Mouse (Mus musculus): ENCODE results near the gene Ccsap. TPM values are rescaled to one million over a fixed set of nuclear protein-coding genes. Genes with fewer than 3 reads are reported as not detected.

Gene Ccsap
- polyA plus RNA-seq, 1 experiment, result 3.3 TPM

GRCm38 (mm10) chr8:123844341-123844740 is 15.7 kb downstream of the Ccsap start:
- Histone ChIP-seq H3K36me3 (ENCODE audit: control insufficient read depth, insufficient read depth) (peaks cover 10% of the 10 kb centered on the region), H3ac (ENCODE audit: control insufficient read depth, insufficient read length, low read depth) (no peak overlapping the region), H3K79me2 (ENCODE audit: control insufficient read depth, insufficient read depth) (no peaks in the 10 kb centered on the region), H3K27me3 (ENCODE audit: control insufficient read depth, insufficient read depth, insufficient read length) (no peaks in the 10 kb centered on the region), H3K79me3 (ENCODE audit: low read depth) (no peaks in the 10 kb centered on the region), H3K4me3 (ENCODE audit: insufficient read depth, poor library complexity, severe bottlenecking) (no peak overlapping the region)
- no peak for TF ChIP-seq FOSL1 (IDR thresholded peaks at IDR 0.05; ENCODE audit: insufficient read depth, low read length, poor library complexity, severe bottlenecking)
- no peak for TF ChIP-seq MAX (IDR thresholded peaks at IDR 0.05)
- TF ChIP-seq CTCF (IDR thresholded peaks at IDR 0.05; ENCODE audit: control insufficient read depth, insufficient read depth, insufficient read length), result no peak
- no peak for TF ChIP-seq CEBPB (IDR thresholded peaks at IDR 0.05; ENCODE audit: low read depth)
- no peak for TF ChIP-seq MYOG (IDR thresholded peaks at IDR 0.05; ENCODE audit: control insufficient read depth, extremely low read depth, insufficient read length)
- no peak for TF ChIP-seq MYOD1 (IDR thresholded peaks at IDR 0.05; ENCODE audit: control insufficient read depth, insufficient read length, low read depth)
- TF ChIP-seq USF1 (IDR thresholded peaks at IDR 0.05; ENCODE audit: low read depth), result no peak

GRCm38 (mm10) chr8:123842086-123842485 is 17.9 kb downstream of the Ccsap start:
- Histone ChIP-seq H3K79me3 (ENCODE audit: low read depth) (no peaks in the 10 kb centered on the region), H3K27me3 (ENCODE audit: control insufficient read depth, insufficient read depth, insufficient read length) (no peaks in the 10 kb centered on the region), H3ac (ENCODE audit: control insufficient read depth, insufficient read length, low read depth) (no peak overlapping the region), H3K36me3 (ENCODE audit: control insufficient read depth, insufficient read depth) (peaks cover 10% of the 10 kb centered on the region), H3K79me2 (ENCODE audit: control insufficient read depth, insufficient read depth) (no peaks in the 10 kb centered on the region), H3K4me3 (ENCODE audit: insufficient read depth, poor library complexity, severe bottlenecking) (no peak overlapping the region)
- no peak for TF ChIP-seq CTCF (IDR thresholded peaks at IDR 0.05; ENCODE audit: control insufficient read depth, insufficient read depth, insufficient read length)
- TF ChIP-seq MYOD1 (IDR thresholded peaks at IDR 0.05; ENCODE audit: control insufficient read depth, insufficient read length, low read depth), result no peak
- TF ChIP-seq USF1 (IDR thresholded peaks at IDR 0.05; ENCODE audit: low read depth), result no peak
- TF ChIP-seq MYOG (IDR thresholded peaks at IDR 0.05; ENCODE audit: control insufficient read depth, extremely low read depth, insufficient read length), result no peak
- TF ChIP-seq CEBPB (IDR thresholded peaks at IDR 0.05; ENCODE audit: low read depth), result no peak
- TF ChIP-seq MAX (IDR thresholded peaks at IDR 0.05), result no peak
- TF ChIP-seq FOSL1 (IDR thresholded peaks at IDR 0.05; ENCODE audit: insufficient read depth, low read length, poor library complexity, severe bottlenecking), result no peak

GRCm38 (mm10) chr8:123840578-123841345 is 19.2 kb downstream of the Ccsap start:
- peaks cover 10% of the 10 kb centered on the region for H3K36me3 ChIP-seq (ENCODE audit: control insufficient read depth, insufficient read depth)
- no peak overlapping the region for H3ac ChIP-seq (ENCODE audit: control insufficient read depth, insufficient read length, low read depth)
- H3K79me2 ChIP-seq (ENCODE audit: control insufficient read depth, insufficient read depth), result no peaks in the 10 kb centered on the region
- H3K4me3 ChIP-seq (ENCODE audit: insufficient read depth, poor library complexity, severe bottlenecking), result no peak overlapping the region
- peak; percentile 68 for TF ChIP-seq CEBPB (IDR thresholded peaks at IDR 0.05; ENCODE audit: low read depth)
- TF ChIP-seq FOSL1 (IDR thresholded peaks at IDR 0.05; ENCODE audit: insufficient read depth, low read length, poor library complexity, severe bottlenecking), result no peak
- H3K79me3 ChIP-seq (ENCODE audit: low read depth), result no peaks in the 10 kb centered on the region
- no peaks in the 10 kb centered on the region for H3K27me3 ChIP-seq (ENCODE audit: control insufficient read depth, insufficient read depth, insufficient read length)

GRCm38 (mm10) chr8:123838496-123838895 is 21.5 kb downstream of the Ccsap start:
- no peak for TF ChIP-seq MYOG (IDR thresholded peaks at IDR 0.05; ENCODE audit: control insufficient read depth, extremely low read depth, insufficient read length)
- TF ChIP-seq USF1 (IDR thresholded peaks at IDR 0.05; ENCODE audit: low read depth), result no peak
- no peak for TF ChIP-seq FOSL1 (IDR thresholded peaks at IDR 0.05; ENCODE audit: insufficient read depth, low read length, poor library complexity, severe bottlenecking)
- no peak for TF ChIP-seq CTCF (IDR thresholded peaks at IDR 0.05; ENCODE audit: control insufficient read depth, insufficient read depth, insufficient read length)
- no peak for TF ChIP-seq MYOD1 (IDR thresholded peaks at IDR 0.05; ENCODE audit: control insufficient read depth, insufficient read length, low read depth)
- no peak for TF ChIP-seq CEBPB (IDR thresholded peaks at IDR 0.05; ENCODE audit: low read depth)
- no peak for TF ChIP-seq MAX (IDR thresholded peaks at IDR 0.05)
- H3K36me3 ChIP-seq (ENCODE audit: control insufficient read depth, insufficient read depth), result peaks cover 17% of the 10 kb centered on the region
- no peaks in the 10 kb centered on the region for H3K27me3 ChIP-seq (ENCODE audit: control insufficient read depth, insufficient read depth, insufficient read length)
- no peaks in the 10 kb centered on the region for H3K79me2 ChIP-seq (ENCODE audit: control insufficient read depth, insufficient read depth)
- H3ac ChIP-seq (ENCODE audit: control insufficient read depth, insufficient read length, low read depth), result no peak overlapping the region
- no peak overlapping the region for H3K4me3 ChIP-seq (ENCODE audit: insufficient read depth, poor library complexity, severe bottlenecking)
- no peaks in the 10 kb centered on the region for H3K79me3 ChIP-seq (ENCODE audit: low read depth)

- H3K27me3 ChIP-seq (ENCODE audit: control insufficient read depth, insufficient read depth, insufficient read length), result no peaks in the 10 kb centered on the region
- no peaks in the 10 kb centered on the region for H3K79me2 ChIP-seq (ENCODE audit: control insufficient read depth, insufficient read depth)
- H3K4me3 ChIP-seq (ENCODE audit: insufficient read depth, poor library complexity, severe bottlenecking), result no peak overlapping the region
- TF ChIP-seq MYOG (IDR thresholded peaks at IDR 0.05; ENCODE audit: control insufficient read depth, extremely low read depth, insufficient read length), result no peak
- TF ChIP-seq CTCF (IDR thresholded peaks at IDR 0.05; ENCODE audit: control insufficient read depth, insufficient read depth, insufficient read length), result no peak
- TF ChIP-seq USF1 (IDR thresholded peaks at IDR 0.05; ENCODE audit: low read depth), result no peak
- no peak for TF ChIP-seq FOSL1 (IDR thresholded peaks at IDR 0.05; ENCODE audit: insufficient read depth, low read length, poor library complexity, severe bottlenecking)
- no peak for TF ChIP-seq MYOD1 (IDR thresholded peaks at IDR 0.05; ENCODE audit: control insufficient read depth, insufficient read length, low read depth)
- TF ChIP-seq MAX (IDR thresholded peaks at IDR 0.05), result no peak
- no peak for TF ChIP-seq CEBPB (IDR thresholded peaks at IDR 0.05; ENCODE audit: low read depth)
- peaks cover 12% of the 10 kb centered on the region for H3K36me3 ChIP-seq (ENCODE audit: control insufficient read depth, insufficient read depth)
- H3ac ChIP-seq (ENCODE audit: control insufficient read depth, insufficient read length, low read depth), result no peak overlapping the region
- H3K79me3 ChIP-seq (ENCODE audit: low read depth), result no peaks in the 10 kb centered on the region
Observed at GRCm38 (mm10) chr8:123836354-123836753, 23.7 kb downstream of the Ccsap start.

GRCm38 (mm10) chr8:123835451-123835850 is 24.6 kb downstream of the Ccsap start:
- no peak overlapping the region for H3ac ChIP-seq (ENCODE audit: control insufficient read depth, insufficient read length, low read depth)
- H3K4me3 ChIP-seq (ENCODE audit: insufficient read depth, poor library complexity, severe bottlenecking), result no peak overlapping the region
- no peaks in the 10 kb centered on the region for H3K79me3 ChIP-seq (ENCODE audit: low read depth)
- TF ChIP-seq CEBPB (IDR thresholded peaks at IDR 0.05; ENCODE audit: low read depth) (no peak), CTCF (IDR thresholded peaks at IDR 0.05; ENCODE audit: control insufficient read depth, insufficient read depth, insufficient read length) (peak; percentile 32), MYOD1 (IDR thresholded peaks at IDR 0.05; ENCODE audit: control insufficient read depth, insufficient read length, low read depth) (no peak), USF1 (IDR thresholded peaks at IDR 0.05; ENCODE audit: low read depth) (no peak), FOSL1 (IDR thresholded peaks at IDR 0.05; ENCODE audit: insufficient read depth, low read length, poor library complexity, severe bottlenecking) (no peak), MAX (IDR thresholded peaks at IDR 0.05) (no peak)
- peaks cover 12% of the 10 kb centered on the region for H3K36me3 ChIP-seq (ENCODE audit: control insufficient read depth, insufficient read depth)
- H3K79me2 ChIP-seq (ENCODE audit: control insufficient read depth, insufficient read depth), result no peaks in the 10 kb centered on the region
- no peaks in the 10 kb centered on the region for H3K27me3 ChIP-seq (ENCODE audit: control insufficient read depth, insufficient read depth, insufficient read length)
